Mouse (Mus musculus) hindbrain, embryonic 16.5 days (tissue): Measurements from ENCODE around the gene Focad. TPM values are rescaled to one million over a fixed set of nuclear protein-coding genes. Genes with fewer than 3 reads are reported as not detected.

Experiments used
- ATAC-seq: fragments of 200-750 bp; cut with Nextera tagmentation; 2 replicates; pipeline ENCODE4 v1.8.0; 2017; ENCODE audit warnings: moderate TSS enrichment, moderate library complexity
- H3K27ac ChIP-seq: fragments of 300-500 bp; sonication (generic); 2 replicates; pipeline ENCODE4 v1.5.1; 2014; ENCODE audit warnings: low read depth, mild to moderate bottlenecking, control low read depth, low read length, moderate library complexity
- H3K27me3 ChIP-seq: fragments of 300-500 bp; sonication (generic); replicated peaks from 2 replicates; pipeline ENCODE4 v1.6.1; 2014; ENCODE audit warnings: low read length; ENCODE audit not compliant: control insufficient read depth, insufficient read depth
- H3K36me3 ChIP-seq: fragments of 300-500 bp; sonication (generic); 2 replicates; pipeline ENCODE4 v1.6.1; 2014; ENCODE audit warnings: mild to moderate bottlenecking, low read length, moderate library complexity, mixed read lengths; ENCODE audit not compliant: control insufficient read depth, insufficient read depth
- H3K4me1 ChIP-seq: fragments of 300-500 bp; sonication (generic); 2 replicates; pipeline ENCODE4 v1.6.1; 2014; ENCODE audit warnings: low read depth, low read length; ENCODE audit not compliant: control insufficient read depth, insufficient read depth
- H3K4me2 ChIP-seq: fragments of 300-500 bp; sonication (generic); 2 replicates; pipeline ENCODE4 v1.6.1; 2014; ENCODE audit warnings: mild to moderate bottlenecking, low read length, control low read depth, moderate library complexity
- H3K4me3 ChIP-seq: fragments of 300-500 bp; sonication (generic); 2 replicates; pipeline ENCODE4 v1.5.1; 2014; ENCODE audit warnings: mild to moderate bottlenecking, low read length, control low read depth, moderate library complexity
- H3K9ac ChIP-seq: fragments of 300-500 bp; sonication (generic); 2 replicates; pipeline ENCODE4 v1.6.1; 2014; ENCODE audit warnings: low read depth, mild to moderate bottlenecking, control low read depth, low read length, moderate library complexity
- H3K9me3 ChIP-seq: fragments of 300-500 bp; sonication (generic); 2 replicates; pipeline ENCODE4 v1.6.1; 2014; ENCODE audit warnings: mild to moderate bottlenecking, low read length, moderate library complexity; ENCODE audit not compliant: control insufficient read depth
- WGBS: fragments of 180-500 bp; shearing (Covaris S2); extraction: QIAGEN DNeasy Blood & Tissue Kit; methylation state at CpG from one replicate; pipeline ENCODE4 v1.1.7; 2014; 5-methylcytosine and 5-hydroxymethylcytosine counted together
- polyA plus RNA-seq: library from polyadenylated mRNA; unstranded; fragments of >200 nt; fragmentation: Nextera tagmentation; extraction: Ambion mirVana; gene quantifications from 2 replicates; pipeline ENCODE4 v1.2.1, GENCODE M21; 2015

Gene Focad
- polyA plus RNA-seq, 1 experiment from 2014 or later: 11.7 TPM

GRCm38 (mm10) chr4:88194256-88194655 is 99.8 kb downstream of the Focad start:
- Histone ChIP-seq H3K4me2 (no peak overlapping the region), H3K9ac (no peak overlapping the region), H3K27me3 (no peaks in the 10 kb centered on the region), H3K27ac (no peak overlapping the region), H3K4me1 (no peaks in the 10 kb centered on the region), H3K36me3 (0 out of 2 replicates have a peak, but pooled peaks cover 2% of the 10 kb centered on the region), H3K4me3 (no peak overlapping the region), H3K9me3 (no peaks in the 10 kb centered on the region)
- ATAC-seq: no peak
- WGBS: 57% methylated on average over 5 of the region's 5 CpGs

GRCm38 (mm10) chr4:88195898-88196495 is 101.6 kb downstream of the Focad start:
- Histone ChIP-seq H3K9ac (no peak overlapping the region), H3K36me3 (0 out of 2 replicates have a peak, but pooled peaks cover 2% of the 10 kb centered on the region), H3K27me3 (no peaks in the 10 kb centered on the region), H3K4me3 (no peak overlapping the region), H3K27ac (peak overlapping the region; percentile 72), H3K4me1 (no peaks in the 10 kb centered on the region), H3K9me3 (no peaks in the 10 kb centered on the region), H3K4me2 (no peak overlapping the region)
- WGBS: 61% methylated on average over 4 of the region's 4 CpGs
- peak; percentile 83; the same call in 1 of the 2 replicates for ATAC-seq

- 65% methylated on average over 4 of the region's 4 CpGs for WGBS
- no peaks in the 10 kb centered on the region for H3K27me3 ChIP-seq
- H3K9me3 ChIP-seq: no peaks in the 10 kb centered on the region
- H3K36me3 ChIP-seq: 0 out of 2 replicates have a peak, but pooled peaks cover 2% of the 10 kb centered on the region
- no peak overlapping the region for H3K4me2 ChIP-seq
- no peak; the same call in 1 of the 2 replicates for ATAC-seq
- no peak overlapping the region for H3K4me3 ChIP-seq
- no peak overlapping the region for H3K9ac ChIP-seq
- peak overlapping the region; percentile 72 for H3K27ac ChIP-seq
- no peaks in the 10 kb centered on the region for H3K4me1 ChIP-seq
These were observed 102.1 kb downstream of the Focad start for GRCm38 (mm10) chr4:88196500-88196912.

- Histone ChIP-seq H3K27ac (no peak overlapping the region), H3K4me1 (no peaks in the 10 kb centered on the region), H3K36me3 (0 out of 2 replicates have a peak, but pooled peaks cover 2% of the 10 kb centered on the region), H3K4me3 (no peak overlapping the region), H3K9ac (no peak overlapping the region), H3K4me2 (no peak overlapping the region), H3K9me3 (no peaks in the 10 kb centered on the region), H3K27me3 (no peaks in the 10 kb centered on the region)
- ATAC-seq: no peak
- 81% methylated on average over 5 of the region's 5 CpGs for WGBS
These were observed 102.8 kb downstream of the Focad start for GRCm38 (mm10) chr4:88197244-88197643.

GRCm38 (mm10) chr4:88199186-88199585 is 104.8 kb downstream of the Focad start:
- no peak overlapping the region for H3K9ac ChIP-seq
- H3K27ac ChIP-seq: no peak overlapping the region
- no peaks in the 10 kb centered on the region for H3K27me3 ChIP-seq
- H3K9me3 ChIP-seq: no peaks in the 10 kb centered on the region
- H3K4me3 ChIP-seq: no peak overlapping the region
- ATAC-seq: no peak
- H3K36me3 ChIP-seq: 0 out of 2 replicates have a peak, but pooled peaks cover 2% of the 10 kb centered on the region
- WGBS: 69% methylated on average over 1 of the region's 1 CpGs
- no peak overlapping the region for H3K4me2 ChIP-seq
- no peaks in the 10 kb centered on the region for H3K4me1 ChIP-seq

GRCm38 (mm10) chr4:88201047-88201446 is 106.6 kb downstream of the Focad start:
- Histone ChIP-seq H3K9me3 (no peaks in the 10 kb centered on the region), H3K36me3 (0 out of 2 replicates have a peak, but pooled peaks cover 2% of the 10 kb centered on the region), H3K9ac (no peak overlapping the region), H3K4me2 (no peak overlapping the region), H3K27me3 (no peaks in the 10 kb centered on the region), H3K27ac (no peak overlapping the region), H3K4me1 (no peaks in the 10 kb centered on the region), H3K4me3 (no peak overlapping the region)
- WGBS: 97% methylated on average over 4 of the region's 4 CpGs
- no peak for ATAC-seq

- Histone ChIP-seq H3K4me2 (no peak overlapping the region), H3K27ac (no peak overlapping the region), H3K4me3 (no peak overlapping the region), H3K9me3 (no peaks in the 10 kb centered on the region), H3K36me3 (no peaks in the 10 kb centered on the region), H3K4me1 (peaks cover 9% of the 10 kb centered on the region), H3K27me3 (no peaks in the 10 kb centered on the region), H3K9ac (no peak overlapping the region)
- ATAC-seq: no peak
- WGBS: 95% methylated on average over 6 of the region's 6 CpGs
These were observed 114.2 kb downstream of the Focad start for GRCm38 (mm10) chr4:88208676-88209075.

- H3K36me3 ChIP-seq: no peaks in the 10 kb centered on the region
- H3K9ac ChIP-seq: no peak overlapping the region
- 29% methylated on average over 3 of the region's 3 CpGs for WGBS
These were observed 115.0 kb downstream of the Focad start for GRCm38 (mm10) chr4:88209351-88209814.

GRCm38 (mm10) chr4:88210602-88211001 is 116.2 kb downstream of the Focad start:
- no peak overlapping the region for H3K4me3 ChIP-seq
- no peaks in the 10 kb centered on the region for H3K9me3 ChIP-seq
- H3K4me1 ChIP-seq: peaks cover 9% of the 10 kb centered on the region
- ATAC-seq: no peak
- H3K4me2 ChIP-seq: no peak overlapping the region
- H3K9ac ChIP-seq: no peak overlapping the region
- no peaks in the 10 kb centered on the region for H3K27me3 ChIP-seq
- H3K27ac ChIP-seq: no peak overlapping the region
- WGBS: 56% methylated on average over 6 of the region's 6 CpGs
- H3K36me3 ChIP-seq: no peaks in the 10 kb centered on the region

More at GRCm38 (mm10) chr4:88209351-88209814, 115.0 kb downstream of the Focad start:
- peak overlapping the region; percentile 53 for H3K27ac ChIP-seq
- no peaks in the 10 kb centered on the region for H3K9me3 ChIP-seq
- ATAC-seq: peak; percentile 74
- H3K4me2 ChIP-seq: no peak overlapping the region
- no peaks in the 10 kb centered on the region for H3K27me3 ChIP-seq
- peaks cover 9% of the 10 kb centered on the region for H3K4me1 ChIP-seq
- H3K4me3 ChIP-seq: no peak overlapping the region
